Mouse (Mus musculus): Measurements from ENCODE around the gene Hoxb3. TPM values are rescaled to one million over a fixed set of nuclear protein-coding genes. Genes with fewer than 3 reads are reported as not detected.

Hoxb3 gene
- total RNA-seq, 2 experiments from 2014 or later: 0.43 to 0.78 TPM

DNA sequence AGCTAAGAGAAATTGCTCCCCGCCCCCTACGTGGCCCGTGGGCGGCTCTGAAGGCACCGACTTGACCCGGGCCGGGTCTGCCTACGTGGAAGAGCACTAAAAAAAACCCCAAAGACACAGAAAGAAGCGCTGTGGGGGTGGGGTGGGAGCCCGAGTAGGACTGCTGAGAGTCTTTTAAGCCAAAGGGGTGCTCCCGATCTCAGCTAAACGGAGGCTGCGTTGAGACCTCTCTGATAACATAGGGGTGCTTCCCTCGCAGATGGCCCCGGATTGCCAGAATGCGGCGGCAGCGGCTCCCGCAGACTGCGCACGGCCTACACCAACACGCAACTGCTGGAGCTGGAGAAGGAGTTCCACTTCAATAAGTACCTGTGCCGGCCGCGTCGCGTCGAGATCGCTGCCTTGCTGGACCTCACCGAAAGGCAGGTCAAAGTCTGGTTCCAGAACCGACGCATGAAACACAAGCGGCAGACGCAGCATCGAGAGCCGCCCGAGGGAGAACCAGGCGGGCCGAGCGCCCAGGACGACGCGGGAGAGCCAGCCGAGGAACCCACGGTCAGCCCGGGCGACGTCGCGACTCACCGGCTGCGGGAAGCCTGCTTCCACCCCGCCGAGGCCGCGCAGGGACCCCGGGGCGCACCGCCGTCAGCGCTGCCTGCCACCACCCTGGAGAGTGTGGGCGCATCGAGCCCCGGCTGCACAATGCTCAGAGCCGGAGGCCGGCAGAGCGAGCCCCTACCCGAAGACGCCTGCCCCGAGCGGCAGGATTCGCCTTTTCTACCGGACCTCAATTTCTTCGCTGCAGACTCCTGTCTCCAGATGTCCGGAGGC, 29.8 kb downstream of the Hoxb3 start:
- DNase-seq: peak; percentile 4

DNA sequence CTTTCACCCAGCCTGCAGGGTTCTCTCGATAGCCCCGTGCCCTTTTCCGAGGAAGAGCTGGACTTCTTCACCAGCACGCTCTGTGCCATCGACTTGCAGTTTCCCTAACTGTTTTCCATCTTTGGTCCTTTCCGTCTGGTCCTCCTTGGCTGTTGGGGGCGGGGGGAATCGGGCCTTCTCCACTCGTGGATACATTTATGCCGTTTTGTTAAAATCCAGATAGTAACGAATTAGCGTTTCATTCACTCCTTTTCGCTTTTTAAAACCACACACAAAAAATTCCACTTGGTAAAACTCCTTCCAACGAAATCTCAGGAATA, 30.4 kb downstream of the Hoxb3 start:
- DNase-seq: peak; percentile 8

DNA sequence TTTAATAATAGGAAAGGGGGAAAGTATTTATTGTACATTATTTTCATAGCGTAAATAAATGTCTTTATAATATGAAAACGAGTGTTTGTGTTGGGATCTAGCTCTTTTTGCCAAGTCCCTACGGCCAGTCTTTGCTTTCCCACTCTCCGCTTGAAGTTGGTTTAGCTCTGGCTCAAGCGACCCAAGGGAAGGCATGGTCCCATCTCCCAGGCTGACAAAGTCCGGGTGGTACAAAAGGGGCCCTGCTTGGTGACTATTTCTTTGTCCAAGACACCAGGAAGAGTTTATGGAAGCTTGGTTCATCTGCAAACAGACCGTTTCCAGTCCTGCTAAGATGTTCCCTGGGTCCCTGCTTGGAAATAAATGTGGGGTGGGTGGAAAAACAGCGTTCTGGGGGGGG, 30.8 kb downstream of the Hoxb3 start:
- DNase-seq: peak; percentile 3

DNA sequence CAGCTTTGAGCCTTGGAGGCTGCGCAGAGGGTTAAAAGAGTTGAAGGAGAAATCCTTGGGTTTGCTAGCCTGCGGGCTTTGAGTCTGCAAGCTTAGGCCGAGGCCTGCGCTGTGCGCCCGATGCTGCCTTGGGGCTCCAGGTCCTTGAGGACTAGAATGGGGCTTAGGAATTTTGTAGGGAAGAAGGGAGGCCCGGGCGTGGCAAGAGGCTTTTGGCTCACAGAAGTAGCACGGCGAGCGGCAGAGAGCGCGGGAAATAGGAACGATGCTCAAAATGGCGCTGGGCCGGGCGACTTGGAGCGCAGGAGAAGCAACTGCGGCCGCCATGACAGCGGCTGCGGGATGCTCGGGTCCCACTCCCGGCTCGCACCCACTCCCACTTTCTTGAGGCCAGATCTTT, 31.2 kb downstream of the Hoxb3 start:
- peak; percentile 4 for DNase-seq

DNA sequence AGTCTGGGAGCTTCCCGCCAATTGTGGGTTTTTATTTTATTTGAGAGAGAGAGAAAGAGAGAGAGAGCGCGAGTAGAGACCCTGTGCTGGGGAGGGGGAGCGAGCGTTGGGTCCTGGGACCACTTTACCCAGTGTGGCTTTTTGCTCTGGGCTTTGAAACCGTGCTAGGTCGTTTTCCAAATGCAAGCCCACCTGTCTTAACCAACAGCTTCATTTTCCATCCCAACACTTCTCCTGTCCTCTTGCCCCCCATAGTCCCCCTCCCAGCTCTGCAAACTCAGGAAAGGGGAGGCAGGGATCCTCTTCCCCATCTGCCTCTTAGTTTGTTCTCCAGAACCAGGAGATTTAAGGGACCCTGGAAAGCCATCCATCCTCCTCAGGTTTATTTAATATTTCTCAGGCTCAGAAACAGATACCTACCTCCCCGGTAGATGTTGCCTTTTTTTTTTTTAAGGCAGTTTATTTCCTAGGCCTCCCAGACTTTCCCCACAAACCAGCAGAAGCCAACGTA, 31.7 kb downstream of the Hoxb3 start:
- DNase-seq: no peak

DNA sequence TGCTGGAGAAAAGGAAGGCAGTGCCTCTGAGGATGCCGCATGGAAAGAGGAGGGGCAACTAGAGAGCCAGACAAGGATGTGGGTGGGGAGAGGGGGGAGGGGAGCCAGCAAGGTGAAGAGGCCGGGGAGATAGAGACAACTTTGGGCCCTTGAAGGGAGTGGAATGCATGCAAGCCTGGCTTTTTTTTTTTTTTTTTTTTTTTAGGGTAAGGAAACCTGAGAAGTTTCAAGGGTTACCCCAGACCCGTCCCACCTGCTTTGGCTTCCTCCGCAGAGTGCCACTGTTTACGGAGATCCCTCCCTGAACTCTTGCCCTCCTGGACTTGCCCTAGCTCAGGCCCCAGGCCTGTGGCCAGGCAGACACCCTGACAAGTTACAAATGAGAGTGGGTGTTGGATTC, 40.7 kb downstream of the Hoxb3 start:
- no peak for DNase-seq

DNA sequence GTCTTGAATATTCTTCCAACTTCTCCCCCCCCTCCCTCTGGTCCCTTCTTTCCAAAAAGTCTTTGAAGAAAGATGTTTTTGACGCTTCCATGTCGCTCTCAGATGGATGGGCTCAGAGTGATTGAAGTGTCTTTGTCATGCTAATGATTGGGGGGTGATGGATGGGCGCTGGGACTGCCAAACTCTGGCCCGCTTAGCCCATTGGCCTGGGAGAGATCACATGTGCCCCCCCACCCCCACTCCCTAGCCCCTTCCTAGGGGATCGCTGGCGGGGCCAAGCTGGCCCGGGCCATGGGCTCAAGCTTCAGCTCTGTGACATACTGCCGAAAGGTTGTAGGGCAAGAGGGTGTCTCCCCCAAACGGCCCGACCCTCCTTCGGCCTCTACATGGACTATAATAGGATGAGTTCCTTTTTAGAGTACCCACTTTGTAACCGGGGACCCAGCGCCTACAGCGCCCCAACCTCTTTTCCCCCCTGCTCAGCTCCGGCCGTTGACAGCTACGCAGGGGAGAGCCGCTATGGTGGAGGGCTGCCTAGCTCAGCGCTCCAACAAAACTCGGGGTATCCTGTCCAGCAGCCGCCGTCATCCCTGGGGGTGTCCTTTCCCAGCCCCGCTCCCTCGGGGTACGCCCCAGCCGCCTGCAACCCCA, 42.4 kb downstream of the Hoxb3 start, which contains the start of gene Hoxb1:
TSS of gene Hoxb1 (plus strand) at position 312 of the 651 bp plus-strand sequence.
- DNase-seq: no peak

DNA sequence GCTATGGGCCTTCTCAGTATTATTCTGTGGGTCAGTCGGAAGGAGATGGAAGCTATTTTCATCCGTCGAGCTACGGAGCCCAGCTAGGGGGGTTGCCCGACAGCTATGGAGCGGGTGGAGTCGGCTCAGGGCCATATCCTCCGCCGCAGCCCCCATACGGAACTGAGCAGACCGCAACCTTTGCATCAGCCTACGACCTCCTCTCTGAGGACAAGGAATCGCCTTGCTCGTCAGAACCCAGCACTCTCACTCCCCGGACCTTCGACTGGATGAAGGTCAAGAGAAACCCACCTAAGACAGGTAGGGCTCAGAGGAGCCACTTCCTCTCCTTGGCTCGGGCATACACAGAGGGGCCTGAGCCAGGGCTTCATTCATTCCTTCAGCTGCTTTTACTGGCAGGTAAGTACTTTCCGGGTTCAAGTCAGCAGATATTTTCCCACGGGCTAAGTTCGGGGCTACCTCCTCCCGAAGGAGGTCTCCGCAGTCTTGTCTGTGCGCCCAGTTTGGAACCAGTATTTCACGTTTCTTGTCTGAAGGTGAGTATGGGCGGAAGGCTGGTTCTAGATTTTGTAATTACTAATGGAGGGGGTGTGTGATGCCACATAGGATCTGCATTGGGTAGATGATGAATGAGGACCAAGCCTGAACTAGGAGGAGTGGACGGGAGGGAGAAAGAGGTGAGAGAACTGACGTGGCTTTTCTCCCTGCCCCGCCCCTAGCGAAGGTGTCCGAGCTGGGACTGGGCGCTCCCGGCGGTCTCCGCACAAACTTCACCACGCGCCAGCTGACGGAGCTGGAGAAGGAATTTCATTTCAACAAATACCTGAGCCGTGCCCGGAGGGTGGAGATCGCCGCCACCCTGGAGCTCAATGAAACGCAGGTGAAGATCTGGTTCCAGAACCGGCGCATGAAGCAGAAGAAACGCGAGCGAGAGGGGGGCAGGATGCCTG, 43.2 kb downstream of the Hoxb3 start:
- DNase-seq: no peak

DNA sequence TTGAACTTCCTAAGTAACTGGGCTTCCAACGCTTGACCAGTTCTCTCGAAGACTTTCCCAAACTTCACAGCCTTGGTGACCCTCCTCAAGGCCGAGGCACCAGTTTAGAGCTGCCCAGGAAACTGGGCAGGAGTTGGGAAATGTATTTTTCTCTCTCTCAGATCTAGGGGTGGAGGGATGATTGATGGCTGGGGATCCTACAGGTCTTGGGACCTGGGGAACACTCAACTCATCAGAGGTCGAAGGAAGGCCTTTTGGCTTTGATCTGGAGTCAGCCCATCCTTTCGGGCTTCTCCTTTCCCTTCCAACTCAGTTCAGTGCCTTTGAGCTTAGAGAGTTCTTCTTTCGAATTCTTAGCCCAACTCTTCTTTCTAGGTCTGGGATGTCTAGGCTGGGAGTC, 44.0 kb downstream of the Hoxb3 start:
- no peak for DNase-seq

DNA sequence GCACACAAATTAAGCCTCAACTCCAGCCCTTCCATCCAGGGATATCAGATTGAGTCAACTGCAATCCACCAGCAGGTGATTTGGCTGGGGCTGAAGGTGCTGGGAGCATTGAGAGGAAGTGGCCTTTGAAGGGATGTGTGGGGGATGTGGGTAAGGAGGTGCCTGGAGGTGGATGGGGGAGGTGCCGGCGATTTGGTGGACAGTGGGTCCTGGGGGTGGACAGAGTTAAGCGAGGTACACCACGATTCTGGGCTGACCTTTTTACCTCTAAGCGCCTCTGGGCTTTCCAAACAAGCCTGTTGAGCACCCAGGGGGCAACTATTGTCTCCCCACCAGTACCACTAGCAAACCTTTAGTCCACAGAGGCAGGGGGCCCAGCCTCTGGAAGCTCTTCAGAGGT, 45.6 kb downstream of the Hoxb3 start:
- DNase-seq: no peak

DNA sequence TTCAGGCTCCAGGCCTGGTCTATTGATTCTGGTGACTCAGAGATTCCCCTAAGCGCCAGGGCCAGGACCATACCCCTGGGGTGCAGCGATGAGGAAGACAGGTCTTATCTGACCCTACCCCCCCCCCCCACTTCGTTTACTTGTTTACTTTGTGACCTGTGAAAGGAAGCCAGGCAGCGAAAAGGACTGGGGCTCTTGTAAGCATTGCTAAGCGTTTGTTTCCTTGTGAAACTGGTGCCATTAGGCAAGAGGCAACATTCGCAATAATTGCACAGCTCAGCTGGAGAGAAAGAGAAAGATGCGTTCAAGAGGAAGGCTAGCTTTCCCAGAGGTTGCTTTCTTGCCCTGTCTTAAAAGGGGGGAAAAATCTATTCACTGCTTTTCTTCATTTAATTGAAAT, 46.0 kb downstream of the Hoxb3 start:
- no peak for DNase-seq

DNA sequence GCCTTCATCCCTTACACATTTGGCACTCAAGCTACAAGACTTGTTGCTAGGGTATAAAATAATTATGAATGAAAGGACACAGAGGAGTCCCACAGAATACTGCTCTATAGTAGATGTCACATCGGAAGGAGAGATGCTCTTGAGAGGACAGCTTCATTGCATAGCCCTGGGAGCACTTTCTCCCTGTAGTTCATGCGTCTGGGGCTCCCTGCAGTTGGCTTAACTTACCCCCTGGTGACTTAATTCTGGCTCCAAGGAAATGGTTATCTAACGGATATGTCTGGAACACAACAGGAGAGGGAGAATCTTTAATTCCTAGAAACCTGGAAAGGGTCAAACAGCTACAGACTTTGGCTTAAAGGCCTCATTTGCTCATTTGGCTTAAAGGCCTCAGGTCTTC, 48.6 kb downstream of the Hoxb3 start:
- no peak for DNase-seq

DNA sequence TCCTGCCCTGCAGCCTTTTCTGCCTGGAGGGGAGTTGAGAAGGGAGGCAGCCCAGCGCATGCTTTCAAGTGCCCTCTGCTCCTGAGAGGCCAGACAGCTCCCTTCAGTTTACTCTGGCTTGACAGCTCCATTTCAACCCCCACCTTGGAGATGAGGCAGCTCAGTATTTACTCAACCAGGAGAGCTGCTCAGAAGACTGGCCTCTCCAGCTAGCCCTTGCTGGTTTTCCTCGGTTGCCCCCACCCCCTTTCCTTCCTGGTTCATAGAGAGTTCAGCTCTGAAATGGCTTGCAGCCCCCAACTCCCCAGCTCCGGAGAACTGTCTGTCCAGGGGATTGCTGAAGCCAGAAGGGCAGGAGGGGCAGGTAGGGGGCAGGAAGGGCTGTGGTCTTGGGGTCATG, 49.4 kb downstream of the Hoxb3 start:
- no peak for DNase-seq

DNA sequence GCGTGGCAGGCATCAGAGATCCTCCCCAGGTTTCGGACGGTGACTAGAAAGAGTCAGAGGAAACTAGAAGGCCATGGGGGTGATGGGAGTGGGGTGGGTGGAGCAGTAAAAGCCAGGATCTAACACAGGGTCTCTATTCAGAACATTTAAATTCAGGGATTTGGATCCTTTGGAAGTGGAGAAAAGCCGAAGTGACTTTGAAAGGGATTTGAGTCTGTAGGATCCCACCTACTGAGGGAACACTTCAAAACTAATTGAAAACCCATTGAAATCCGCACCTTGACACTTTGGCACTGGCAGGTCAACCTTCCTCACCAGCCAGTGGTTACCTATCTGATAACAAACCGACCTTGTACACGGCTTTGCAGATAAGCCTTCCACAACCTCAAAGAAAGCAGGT, 51.7 kb downstream of the Hoxb3 start:
- no peak for DNase-seq

DNA sequence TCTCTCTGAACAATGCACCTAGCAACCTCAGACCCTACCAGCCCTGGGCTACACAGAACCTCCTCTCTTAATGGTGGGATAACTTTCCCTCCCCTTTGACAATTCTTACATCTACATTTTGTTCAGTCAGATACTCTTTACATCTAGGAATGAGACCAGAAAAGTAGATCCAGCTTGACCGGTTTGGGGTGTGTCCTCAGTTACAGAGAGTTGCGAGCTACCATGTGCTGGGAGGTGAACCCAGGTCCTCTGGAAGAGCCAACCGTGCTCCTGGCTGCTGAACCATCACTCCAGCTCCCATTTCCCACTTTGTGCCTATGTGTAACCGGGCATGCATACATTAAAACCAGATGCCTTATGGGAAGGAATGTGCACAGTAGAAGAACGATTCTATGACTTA, 60.3 kb downstream of the Hoxb3 start:
- no peak for DNase-seq

DNA sequence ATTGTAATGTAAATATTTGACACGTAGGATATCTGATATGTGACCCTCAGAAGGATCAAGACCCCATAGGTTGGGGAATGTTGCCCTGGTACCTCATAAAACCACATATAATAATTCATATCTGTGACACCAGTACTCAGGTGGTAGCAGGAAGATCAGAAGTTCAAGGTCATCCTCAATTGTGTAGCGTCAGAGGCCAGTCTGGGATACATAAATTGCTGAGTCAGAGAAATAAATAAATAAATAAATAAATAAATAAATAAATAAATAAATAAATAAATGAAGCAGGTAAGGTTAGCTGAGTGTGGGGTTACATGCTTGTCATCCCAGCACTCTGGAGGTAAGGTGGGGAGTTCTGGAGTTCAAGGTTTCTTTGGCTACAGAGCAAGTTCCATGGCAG, 64.5 kb downstream of the Hoxb3 start:
- no peak for DNase-seq

DNA sequence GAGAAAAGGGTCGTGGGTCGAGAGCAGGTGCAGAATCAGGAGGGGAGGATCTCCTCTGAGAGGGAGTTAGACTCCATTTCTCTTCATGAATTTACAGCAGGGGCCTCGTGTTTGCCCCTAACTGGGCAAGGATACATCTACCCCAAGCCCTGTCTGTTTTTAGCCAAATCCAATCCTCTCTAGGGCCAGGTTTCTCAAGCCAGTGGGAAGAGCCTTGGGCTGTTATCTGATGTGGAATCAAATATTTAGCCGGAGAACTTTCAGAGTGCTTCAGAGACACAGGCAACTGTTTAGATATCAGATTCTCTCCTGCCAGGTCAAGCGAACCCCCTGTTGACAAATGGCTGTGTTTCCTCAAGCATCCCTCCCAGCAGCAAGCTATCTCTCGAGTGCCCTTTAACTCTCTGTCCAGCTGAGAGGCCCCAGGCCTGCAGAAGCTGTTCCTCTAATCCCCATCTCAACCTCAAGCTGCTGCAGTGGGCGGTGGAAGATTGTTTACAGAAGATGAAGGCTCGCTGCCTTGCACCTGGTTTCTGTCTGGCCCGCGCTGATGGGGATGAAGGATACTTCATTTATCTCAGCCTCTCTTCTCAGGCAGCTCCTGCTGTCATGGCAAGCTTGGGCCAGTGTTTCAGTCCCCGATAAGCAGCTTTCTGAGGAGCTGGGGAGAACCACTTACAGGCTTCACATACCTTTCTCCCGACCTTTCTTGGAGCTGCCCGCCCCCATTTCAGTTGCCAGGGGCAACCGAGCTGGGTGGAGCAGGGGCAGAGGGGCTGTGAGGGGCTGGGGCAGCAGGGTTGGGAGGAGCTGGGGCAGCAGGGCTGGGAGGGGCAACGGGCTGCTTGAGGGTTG, 73.9 kb downstream of the Hoxb3 start:
- no peak for DNase-seq

Data from gastrocnemius, postnatal 25 days (tissue).